Mouse (Mus musculus) forebrain, embryonic 14.5 days (tissue): ENCODE measurements at regions not wholly inside any gene's neighbourhood (a gene's known extent, or its start where the extent isn't known, plus 50 kb on each side); places are given as distances from the start of the nearest gene placed in this dataset.

ENCODE experiments used
- ATAC-seq: fragments of 200-750 bp; cut with Nextera tagmentation; 2 replicates; pipeline ENCODE4 v1.8.0; 2017; ENCODE audit warnings: mild to moderate bottlenecking, moderate library complexity
- DNase-seq: peaks from one replicate; pipeline ENCODE4 v3.0.0-alpha.2; 2015; ENCODE audit warnings: low spot score
- H3K27ac ChIP-seq: fragments of 300-500 bp; sonication (generic); 2 replicates; pipeline ENCODE4 v1.5.1; 2014; ENCODE audit warnings: low read depth, mild to moderate bottlenecking, control low read depth, low read length, moderate library complexity
- H3K27me3 ChIP-seq: fragments of 300-500 bp; sonication (generic); replicated peaks from 2 replicates; pipeline ENCODE4 v1.6.1; 2014; ENCODE audit warnings: low read length, control low read depth, mixed read lengths; ENCODE audit not compliant: control insufficient read depth, insufficient read depth
- H3K36me3 ChIP-seq: fragments of 300-500 bp; sonication (generic); 2 replicates; pipeline ENCODE4 v1.6.1; 2014; ENCODE audit warnings: low read length, control low read depth; ENCODE audit not compliant: control insufficient read depth, insufficient read depth
- H3K4me1 ChIP-seq: fragments of 300-500 bp; sonication (generic); 2 replicates; pipeline ENCODE4 v1.6.1; 2014; ENCODE audit warnings: antibody characterized with exemption, low read length, control low read depth; ENCODE audit not compliant: control insufficient read depth, insufficient read depth
- H3K4me2 ChIP-seq: fragments of 300-500 bp; sonication (generic); 2 replicates; pipeline ENCODE4 v1.6.1; 2014; ENCODE audit warnings: mild to moderate bottlenecking, control low read depth, low read length
- H3K4me3 ChIP-seq: fragments of 300-500 bp; sonication (generic); 2 replicates; pipeline ENCODE4 v1.5.1; 2014; ENCODE audit warnings: low read depth, low read length, control low read depth
- H3K9ac ChIP-seq: fragments of 300-500 bp; sonication (generic); 2 replicates; pipeline ENCODE4 v1.6.1; 2014; ENCODE audit warnings: mild to moderate bottlenecking, low read length, control low read depth, moderate library complexity
- H3K9me3 ChIP-seq: fragments of 300-500 bp; sonication (generic); replicated peaks from 2 replicates; pipeline ENCODE4 v1.6.1; 2016; ENCODE audit warnings: low read length, control low read depth, mixed read lengths; ENCODE audit not compliant: control insufficient read depth
- WGBS: fragments of 180-500 bp; shearing (Covaris S2); extraction: QIAGEN DNeasy Blood & Tissue Kit; methylation state at CpG from one replicate; pipeline ENCODE4 v1.1.7; 2014; 5-methylcytosine and 5-hydroxymethylcytosine counted together

- Histone ChIP-seq H3K4me1 (no peaks in the 10 kb centered on the region), H3K36me3 (no peaks in the 10 kb centered on the region), H3K27ac (no peak overlapping the region), H3K9ac (no peak overlapping the region), H3K9me3 (no peaks in the 10 kb centered on the region), H3K27me3 (no peaks in the 10 kb centered on the region), H3K4me3 (no peak overlapping the region), H3K4me2 (no peak overlapping the region)
- DNase-seq (no peak), ATAC-seq (no peak)
- WGBS, result 70% methylated on average over 1 of the region's 1 CpGs
Observed at GRCm38 (mm10) chr9:93130561-93130960, 588.5 kb downstream of the Plod2 start.

- H3K36me3 ChIP-seq, result no peaks in the 10 kb centered on the region
- H3K4me2 ChIP-seq, result no peak overlapping the region
- H3K27ac ChIP-seq, result no peak overlapping the region
- no peak for DNase-seq
- H3K4me3 ChIP-seq, result no peak overlapping the region
- H3K4me1 ChIP-seq, result no peaks in the 10 kb centered on the region
- no peaks in the 10 kb centered on the region for H3K9me3 ChIP-seq
- H3K27me3 ChIP-seq, result no peaks in the 10 kb centered on the region
- no peak overlapping the region for H3K9ac ChIP-seq
- no peak for ATAC-seq
Observed at GRCm38 (mm10) chr9:93131620-93132200, 589.7 kb downstream of the Plod2 start.

- no peak overlapping the region for H3K4me2 ChIP-seq
- no peak overlapping the region for H3K4me3 ChIP-seq
- H3K9me3 ChIP-seq, result no peaks in the 10 kb centered on the region
- no peaks in the 10 kb centered on the region for H3K27me3 ChIP-seq
- no peak overlapping the region for H3K27ac ChIP-seq
- H3K4me1 ChIP-seq, result no peaks in the 10 kb centered on the region
- 89% methylated on average over 1 of the region's 1 CpGs for WGBS
- no peak overlapping the region for H3K9ac ChIP-seq
- no peak for ATAC-seq
- H3K36me3 ChIP-seq, result no peaks in the 10 kb centered on the region
- DNase-seq, result peak; percentile 52
Observed at GRCm38 (mm10) chr9:93136349-93136748, 594.3 kb downstream of the Plod2 start.

GRCm38 (mm10) chr9:93170071-93170470, 628.0 kb downstream of the Plod2 start:
- Histone ChIP-seq H3K9ac (no peak overlapping the region), H3K4me2 (no peak overlapping the region), H3K4me1 (no peaks in the 10 kb centered on the region), H3K9me3 (no peaks in the 10 kb centered on the region), H3K36me3 (no peaks in the 10 kb centered on the region), H3K27me3 (no peaks in the 10 kb centered on the region), H3K4me3 (no peak overlapping the region), H3K27ac (no peak overlapping the region)
- DNase-seq (no peak), ATAC-seq (no peak)

GRCm38 (mm10) chr9:93186638-93187037, 644.6 kb downstream of the Plod2 start:
- WGBS, result 9% methylated on average over 1 of the region's 1 CpGs
- ATAC-seq, result peak; percentile 95
- Histone ChIP-seq H3K9me3 (no peaks in the 10 kb centered on the region), H3K4me3 (no peak overlapping the region), H3K4me1 (no peaks in the 10 kb centered on the region), H3K36me3 (no peaks in the 10 kb centered on the region), H3K27me3 (no peaks in the 10 kb centered on the region), H3K4me2 (no peak overlapping the region), H3K27ac (no peak overlapping the region), H3K9ac (no peak overlapping the region)
- DNase-seq, result peak; percentile 80

- Histone ChIP-seq H3K36me3 (no peaks in the 10 kb centered on the region), H3K27ac (no peak overlapping the region), H3K9me3 (no peaks in the 10 kb centered on the region), H3K9ac (no peak overlapping the region), H3K4me2 (no peak overlapping the region), H3K27me3 (no peaks in the 10 kb centered on the region), H3K4me3 (no peak overlapping the region), H3K4me1 (no peaks in the 10 kb centered on the region)
- DNase-seq (no peak), ATAC-seq (no peak)
Observed at GRCm38 (mm10) chr9:93232562-93232961, 690.5 kb downstream of the Plod2 start.

- H3K36me3 ChIP-seq, result no peaks in the 10 kb centered on the region
Observed at GRCm38 (mm10) chr9:93252146-93252545, 710.1 kb downstream of the Plod2 start.

GRCm38 (mm10) chr9:93297332-93297731, 755.3 kb downstream of the Plod2 start:
- WGBS, result 75% methylated on average over 2 of the region's 2 CpGs
- H3K4me2 ChIP-seq, result no peak overlapping the region
- H3K9me3 ChIP-seq, result no peaks in the 10 kb centered on the region
- ATAC-seq, result no peak
- no peak overlapping the region for H3K4me3 ChIP-seq
- H3K36me3 ChIP-seq, result no peaks in the 10 kb centered on the region
- H3K27me3 ChIP-seq, result no peaks in the 10 kb centered on the region
- no peaks in the 10 kb centered on the region for H3K4me1 ChIP-seq
- no peak for DNase-seq
- no peak overlapping the region for H3K27ac ChIP-seq
- H3K9ac ChIP-seq, result no peak overlapping the region

More at GRCm38 (mm10) chr9:93252146-93252545, 710.1 kb downstream of the Plod2 start:
- DNase-seq (no peak), ATAC-seq (no peak)
- WGBS, result 90% methylated on average over 3 of the region's 3 CpGs
- H3K4me1 ChIP-seq, result no peaks in the 10 kb centered on the region
- no peak overlapping the region for H3K9ac ChIP-seq
- no peaks in the 10 kb centered on the region for H3K9me3 ChIP-seq
- no peaks in the 10 kb centered on the region for H3K27me3 ChIP-seq
- no peak overlapping the region for H3K4me3 ChIP-seq
- no peak overlapping the region for H3K4me2 ChIP-seq
- H3K27ac ChIP-seq, result no peak overlapping the region

GRCm38 (mm10) chr9:93306753-93307152, 764.7 kb downstream of the Plod2 start:
- no peak overlapping the region for H3K4me3 ChIP-seq
- H3K9ac ChIP-seq, result no peak overlapping the region
- H3K27ac ChIP-seq, result no peak overlapping the region
- H3K4me2 ChIP-seq, result no peak overlapping the region
- H3K36me3 ChIP-seq, result no peaks in the 10 kb centered on the region
- no peaks in the 10 kb centered on the region for H3K9me3 ChIP-seq
- 85% methylated on average over 2 of the region's 2 CpGs for WGBS
- ATAC-seq (no peak), DNase-seq (no peak)
- no peaks in the 10 kb centered on the region for H3K27me3 ChIP-seq
- H3K4me1 ChIP-seq, result no peaks in the 10 kb centered on the region
